Mouse (Mus musculus) brown adipose tissue, adult 24 weeks (tissue): ENCODE results near the gene Kcnab2. TPM values are rescaled to one million over a fixed set of nuclear protein-coding genes. Genes with fewer than 3 reads are reported as not detected.

Experiments
- H3K27ac ChIP-seq: fragments of 200-500 bp; replicated peaks from 2 replicates; pipeline ENCODE4 v1.5.1; 2012; ENCODE audit warnings: low read depth, mild to moderate bottlenecking, low read length
- H3K4me1 ChIP-seq: fragments of 200-500 bp; 2 replicates; pipeline ENCODE4 v1.6.1; 2012; ENCODE audit warnings: low read length, mixed read lengths; ENCODE audit not compliant: control insufficient read depth, insufficient read depth, insufficient read length
- H3K4me3 ChIP-seq: fragments of 200-500 bp; 2 replicates; pipeline ENCODE4 v1.5.1; 2012; ENCODE audit warnings: low read depth, mild to moderate bottlenecking, low read length, moderate library complexity; ENCODE audit not compliant: insufficient read depth
- polyA plus RNA-seq: library from polyadenylated mRNA; stranded (reverse); fragments of >200 nt; gene quantifications from 2 replicates; pipeline ENCODE4 v1.2.4, GENCODE M21; 2012; ENCODE audit not compliant: missing spikeins, insufficient read depth, insufficient read length

Kcnab2 gene
- polyA plus RNA-seq, 1 experiment, result 2.8 TPM

DNA sequence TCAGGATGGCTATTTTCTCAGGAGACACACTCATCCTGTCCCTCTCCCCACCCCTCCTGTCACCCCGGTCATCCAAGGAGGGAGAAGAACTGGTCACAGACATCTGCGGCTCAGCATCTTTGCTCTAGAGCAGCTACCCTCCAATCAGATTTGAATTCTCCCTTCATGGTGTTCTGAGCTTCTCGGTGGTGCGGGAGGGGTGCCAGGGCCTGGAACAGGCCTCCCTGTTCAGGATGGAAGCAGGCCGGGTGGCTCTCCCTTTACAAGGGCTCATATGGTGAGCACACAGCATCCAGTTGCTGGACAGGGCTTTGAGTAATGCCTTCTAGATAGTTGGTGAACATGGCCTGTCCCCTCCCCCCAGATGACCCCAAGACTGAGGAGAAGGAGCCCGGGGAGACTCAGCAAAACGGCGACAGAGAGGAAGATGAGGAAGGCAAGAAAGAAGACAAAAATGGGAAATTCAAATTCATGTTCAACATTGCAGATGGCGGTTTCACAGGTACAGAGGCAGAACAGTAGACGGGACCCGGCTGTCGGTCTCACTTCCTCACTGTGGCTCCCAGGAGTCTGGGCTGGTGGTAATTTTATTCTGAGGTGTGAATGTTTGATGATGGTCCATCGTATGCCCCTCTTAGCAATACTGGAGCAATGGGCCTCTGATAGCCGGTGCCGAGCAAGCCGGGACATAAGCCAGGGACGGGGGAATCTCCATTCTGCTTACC, 95.0 kb downstream of the Kcnab2 start:
- no peaks in the 10 kb centered on the region for H3K4me1 ChIP-seq

GRCm38 (mm10) chr4:152365228-152365627, 112.4 kb downstream of the Kcnab2 start:
- H3K4me3 ChIP-seq, result no peak overlapping the region
- H3K4me1 ChIP-seq, result no peaks in the 10 kb centered on the region
- H3K27ac ChIP-seq, result no peak overlapping the region

More for the DNA sequence above, 95.0 kb downstream of the Kcnab2 start:
- Histone ChIP-seq H3K4me3 (no peak overlapping the region), H3K27ac (no peak overlapping the region)

GRCm38 (mm10) chr4:152362180-152362579, 115.5 kb downstream of the Kcnab2 start:
- Histone ChIP-seq H3K4me1 (no peaks in the 10 kb centered on the region), H3K4me3 (no peak overlapping the region), H3K27ac (no peak overlapping the region)

GRCm38 (mm10) chr4:152360855-152361254, 116.8 kb downstream of the Kcnab2 start:
- H3K4me3 ChIP-seq, result no peak overlapping the region
- no peak overlapping the region for H3K27ac ChIP-seq

GRCm38 (mm10) chr4:152359700-152360099, 118.0 kb downstream of the Kcnab2 start:
- Histone ChIP-seq H3K4me1 (no peaks in the 10 kb centered on the region), H3K4me3 (no peak overlapping the region), H3K27ac (no peak overlapping the region)

More at GRCm38 (mm10) chr4:152360855-152361254, 116.8 kb downstream of the Kcnab2 start:
- no peaks in the 10 kb centered on the region for H3K4me1 ChIP-seq

DNA sequence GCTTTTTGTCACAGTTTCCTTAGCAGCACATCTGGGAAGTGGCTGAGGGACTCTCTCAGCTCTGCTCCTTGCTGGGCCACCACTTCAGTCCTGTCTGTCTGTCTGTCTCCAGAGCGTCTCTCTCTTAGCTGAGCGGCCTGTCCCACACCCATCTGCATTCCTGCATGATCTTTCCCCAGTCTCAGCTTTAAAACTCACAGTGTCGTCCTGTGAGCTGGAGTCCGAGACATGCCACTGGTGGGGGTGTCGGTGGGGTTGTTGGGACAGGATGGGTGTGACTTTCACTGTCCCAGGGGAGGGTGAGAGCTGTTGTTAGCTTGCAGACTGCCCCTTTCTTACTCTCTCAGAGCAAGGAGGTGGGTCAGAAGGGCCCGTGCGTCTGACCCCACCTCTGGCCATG, 122.0 kb downstream of the Kcnab2 start:
- Histone ChIP-seq H3K27ac (no peak overlapping the region), H3K4me1 (no peaks in the 10 kb centered on the region), H3K4me3 (no peak overlapping the region)

GRCm38 (mm10) chr4:152353886-152354637, 123.6 kb downstream of the Kcnab2 start:
- H3K27ac ChIP-seq, result no peak overlapping the region
- no peaks in the 10 kb centered on the region for H3K4me1 ChIP-seq
- H3K4me3 ChIP-seq, result no peak overlapping the region

DNA sequence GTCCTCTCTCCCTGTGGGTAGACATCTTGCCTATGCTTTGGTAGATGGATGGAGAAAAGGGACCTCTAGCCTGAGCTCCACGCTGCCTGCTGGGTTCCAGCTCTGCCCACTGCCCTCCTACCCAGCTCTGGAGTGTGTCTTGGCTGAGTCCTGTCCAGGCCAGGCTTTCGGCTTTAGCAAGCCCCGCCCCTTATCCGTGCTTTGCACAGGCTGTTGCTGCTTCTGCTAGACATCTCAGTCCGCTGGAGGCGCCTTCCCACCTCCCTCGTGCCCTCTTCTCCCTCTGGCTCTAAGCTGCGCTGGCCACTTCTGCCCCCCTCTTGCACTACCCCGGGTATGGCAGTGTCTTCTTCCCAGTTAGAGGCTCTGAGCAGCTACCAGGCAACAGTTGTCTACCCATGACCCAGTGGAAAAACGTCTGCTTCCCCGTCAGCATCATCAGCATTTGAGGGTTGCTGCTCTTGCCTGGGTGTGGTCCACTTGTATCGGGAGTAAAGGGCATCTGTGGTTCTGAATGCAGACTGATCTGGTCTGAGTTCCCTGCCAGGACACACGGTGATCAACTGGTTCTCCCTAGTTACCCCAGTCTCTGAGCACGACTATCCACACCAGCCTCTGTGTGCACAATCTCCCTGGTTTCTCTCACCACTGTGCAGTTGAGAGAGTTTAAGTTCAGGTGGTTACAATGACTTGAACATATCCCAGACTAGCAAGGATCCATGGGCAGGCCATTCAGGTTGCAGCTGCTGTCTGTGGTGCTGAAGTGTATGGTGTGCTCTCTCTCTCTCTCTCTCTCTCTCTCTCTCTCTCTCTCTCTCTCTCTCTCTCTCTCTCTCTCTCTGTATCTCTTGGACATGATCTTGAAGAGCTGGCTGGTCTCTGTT, 126.0 kb downstream of the Kcnab2 start:
- H3K4me3 ChIP-seq, result no peak overlapping the region
- no peaks in the 10 kb centered on the region for H3K4me1 ChIP-seq
- H3K27ac ChIP-seq, result no peak overlapping the region

GRCm38 (mm10) chr4:152350722-152351421, 126.8 kb downstream of the Kcnab2 start:
- Histone ChIP-seq H3K4me3 (no peak overlapping the region), H3K27ac (no peak overlapping the region), H3K4me1 (no peaks in the 10 kb centered on the region)

DNA sequence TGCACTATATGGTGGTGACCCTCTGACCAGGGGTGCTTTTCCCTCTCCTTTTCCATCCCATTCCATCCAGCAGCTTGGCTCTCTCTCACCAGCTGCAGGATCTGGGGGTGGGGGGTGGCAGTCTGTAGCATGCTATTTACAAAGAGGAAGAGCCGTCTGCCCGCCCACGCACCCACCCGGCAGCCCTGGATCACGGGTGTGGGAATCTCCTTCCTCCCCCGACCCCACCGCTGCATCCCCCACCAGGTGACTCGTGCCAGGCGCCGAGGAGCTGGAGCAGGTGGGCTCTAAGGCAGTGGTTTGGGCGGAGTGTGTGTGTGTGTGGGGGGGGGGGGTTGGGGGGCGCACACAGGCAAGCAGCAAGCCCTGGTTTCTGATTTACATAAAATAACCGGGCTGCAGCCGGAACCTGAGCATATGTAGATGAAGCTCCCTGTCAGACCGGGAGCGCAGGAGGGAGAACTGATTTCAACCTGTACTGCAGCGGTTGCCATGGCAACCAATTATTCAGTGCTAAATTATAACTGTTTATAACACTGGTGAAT, 127.8 kb downstream of the Kcnab2 start:
- no peak overlapping the region for H3K27ac ChIP-seq
- no peaks in the 10 kb centered on the region for H3K4me1 ChIP-seq
- H3K4me3 ChIP-seq, result no peak overlapping the region

GRCm38 (mm10) chr4:152345120-152345889, 132.4 kb downstream of the Kcnab2 start:
- Histone ChIP-seq H3K27ac (no peak overlapping the region), H3K4me1 (no peaks in the 10 kb centered on the region)

DNA sequence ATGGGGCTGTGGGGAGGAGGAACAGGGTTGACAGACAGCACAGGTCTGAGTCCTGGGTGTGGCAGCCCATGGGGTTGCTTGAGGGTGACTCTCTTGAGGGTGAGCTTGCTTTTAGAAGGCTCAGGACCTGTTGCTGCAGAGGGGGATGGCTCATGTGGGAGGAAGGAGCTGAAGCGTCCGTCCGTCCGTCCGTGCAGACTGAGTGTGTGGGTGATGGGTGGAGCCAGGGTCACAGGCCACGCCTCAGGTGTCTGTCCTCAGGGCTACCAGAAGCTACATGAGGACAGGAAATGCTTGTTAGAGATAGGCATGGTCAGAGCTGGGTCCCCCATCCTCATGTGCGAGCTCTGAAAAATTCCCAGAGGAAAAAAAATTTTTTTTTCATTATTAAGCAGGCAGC, 133.0 kb downstream of the Kcnab2 start:
- Histone ChIP-seq H3K4me3 (no peak overlapping the region), H3K4me1 (no peaks in the 10 kb centered on the region)

More at GRCm38 (mm10) chr4:152345120-152345889, 132.4 kb downstream of the Kcnab2 start:
- no peak overlapping the region for H3K4me3 ChIP-seq

DNA sequence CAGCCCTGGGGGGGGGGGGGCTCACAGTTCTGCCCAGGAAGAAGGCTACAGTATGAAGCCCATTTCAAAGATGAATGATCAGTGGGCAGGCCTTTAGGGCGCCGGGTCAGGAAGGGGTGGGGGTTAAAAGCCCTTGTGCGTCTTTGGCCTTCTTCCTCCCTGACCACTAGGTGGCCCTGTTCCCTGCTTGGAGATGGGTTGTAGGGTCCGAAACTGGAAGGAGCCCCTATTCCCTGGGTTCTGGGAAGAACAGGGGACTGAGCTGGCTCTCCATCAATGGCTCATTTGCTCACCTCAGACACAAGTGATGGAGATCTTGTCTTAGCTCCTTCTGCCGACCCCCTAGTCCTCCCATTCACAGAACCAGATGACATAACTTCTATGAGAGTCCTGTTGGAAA, 134.4 kb downstream of the Kcnab2 start:
- no peak overlapping the region for H3K4me3 ChIP-seq
- H3K4me1 ChIP-seq, result no peaks in the 10 kb centered on the region
- H3K27ac ChIP-seq, result no peak overlapping the region

More for the DNA sequence above, 133.0 kb downstream of the Kcnab2 start:
- no peak overlapping the region for H3K27ac ChIP-seq
